Mouse (Mus musculus) C2C12 (cell line): ENCODE results near the gene Aaas.

ENCODE experiments used
- CEBPB ChIP-seq: IDR thresholded peaks from one replicate; pipeline ENCODE4 v1.6.1; 2011; ENCODE audit warnings: low read depth, mild to moderate bottlenecking, control low read depth, moderate library complexity
- CTCF ChIP-seq: IDR thresholded peaks from one replicate; pipeline ENCODE4 v1.5.1; 2011; ENCODE audit not compliant: control insufficient read depth, insufficient read depth, insufficient read length
- FOSL1 ChIP-seq: IDR thresholded peaks from one replicate; pipeline ENCODE4 v1.8.0; 2011; ENCODE audit warnings: mild to moderate bottlenecking, low read length; ENCODE audit not compliant: poor library complexity, insufficient read depth, severe bottlenecking
- MAX ChIP-seq: IDR thresholded peaks from one replicate; pipeline ENCODE4 v1.6.1; 2011; ENCODE audit warnings: mild to moderate bottlenecking, control low read depth
- MYOD1 ChIP-seq: IDR thresholded peaks from one replicate; pipeline ENCODE4 v1.6.1; 2011; ENCODE audit warnings: low read depth; ENCODE audit not compliant: control insufficient read depth, insufficient read length
- MYOG ChIP-seq: IDR thresholded peaks from one replicate; pipeline ENCODE4 v1.6.1; 2011; ENCODE audit not compliant: control insufficient read depth, insufficient read length; ENCODE audit errors: extremely low read depth
- USF1 ChIP-seq: IDR thresholded peaks from one replicate; pipeline ENCODE4 v1.6.1; 2011; ENCODE audit warnings: low read depth, mild to moderate bottlenecking, control low read depth, moderate library complexity

GRCm38 (mm10) chr15:102331610-102332015 is 19.0 kb downstream of the Aaas start, which contains the start of gene Myg1:
- TF ChIP-seq CTCF (no peak), USF1 (no peak), MAX (peak; percentile 96), MYOG (no peak), CEBPB (no peak), MYOD1 (no peak), FOSL1 (no peak)
